In the genomic region with DNA sequence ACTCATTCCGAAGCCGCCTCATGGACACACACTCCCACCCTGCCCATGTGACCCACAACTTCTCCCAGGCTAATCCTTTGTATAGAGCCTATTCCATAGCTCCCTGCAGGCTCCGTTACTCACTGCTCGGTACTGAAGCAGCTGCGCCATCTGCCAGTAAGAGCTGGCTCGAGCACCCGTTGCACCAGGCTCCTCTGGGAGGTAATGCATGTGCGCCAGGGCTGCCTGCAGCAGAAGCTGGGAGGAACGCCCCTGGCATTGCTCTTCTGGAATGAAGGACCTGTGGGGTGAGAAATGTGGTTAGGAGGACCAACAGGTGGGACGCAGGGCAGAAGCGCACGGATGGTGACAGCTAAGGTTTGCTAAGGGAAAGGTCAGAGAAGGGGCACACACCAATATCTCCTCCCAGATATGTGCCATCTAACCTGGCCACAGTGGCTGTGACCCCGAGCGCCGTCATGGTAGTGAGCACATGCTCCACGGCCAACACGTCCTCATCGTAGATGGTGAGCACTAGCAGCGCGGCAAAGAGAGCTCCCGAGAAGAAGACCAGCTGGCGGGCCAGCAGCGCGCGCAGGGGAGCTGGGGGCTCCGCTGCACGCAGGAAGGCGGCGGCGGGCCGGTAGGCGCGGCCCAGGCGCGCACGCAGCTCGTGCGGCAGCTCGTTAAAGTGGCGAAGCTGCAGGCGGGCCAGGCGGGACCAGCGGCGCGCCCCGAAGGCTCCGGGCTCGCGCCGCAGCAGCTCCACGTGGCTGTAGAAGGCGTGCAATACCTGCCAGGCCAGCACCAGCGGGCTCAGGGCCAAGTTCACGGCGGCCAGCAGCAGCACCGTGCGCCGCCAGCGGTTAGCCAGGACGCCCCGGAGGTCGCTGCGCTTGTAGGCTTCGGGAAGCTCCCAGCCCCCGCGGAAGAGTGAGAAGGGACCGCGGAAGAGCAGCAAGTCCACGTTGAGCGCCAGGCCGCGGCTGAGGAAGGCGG, we compare ENCODE assay signal across 8 mouse cellular contexts. TPM values are rescaled to one million over a fixed set of nuclear protein-coding genes. Genes with fewer than 3 reads are reported as not detected.
DNase-seq lines count a peak whose midpoint lies in the region; ATAC-seq and TF ChIP-seq lines count a peak whose summit lies in the region.

No protein-coding gene starts in this region.

- no peaks in the 10 kb centered on the region for H3K27me3 ChIP-seq in MEL (ENCODE audit: control insufficient read depth in 1 of 2, insufficient read depth in 2 of 2, low read length in 2 of 2)
- H3K27me3 ChIP-seq in forebrain, embryonic 16.5 days (replicated peaks; ENCODE audit: control insufficient read depth, insufficient read depth, low read length), result peaks cover 36% of the 10 kb centered on the region
- peaks cover 54% of the 10 kb centered on the region for H3K27me3 ChIP-seq in hindbrain, embryonic 12.5 days
- H3K27me3 ChIP-seq in lung, embryonic 15.5 days, result peaks cover 43% of the 10 kb centered on the region

- ATAC-seq in forebrain, embryonic 16.5 days, result peak; percentile 73
- ATAC-seq in hindbrain, embryonic 12.5 days (ENCODE audit: low FRiP score), result peak; percentile 47
- ATAC-seq in lung, embryonic 15.5 days (ENCODE audit: borderline replicate concordance, extremely low read depth, low FRiP score, low TSS enrichment), result peak; percentile 27; the same call in 1 of the 2 replicates
- ATAC-seq in monocyte, adult 5-6 weeks (replicated peaks; ENCODE audit: insufficient number of reproducible peaks, low FRiP score, low TSS enrichment, poor library complexity, severe bottlenecking), result no peak

- H3K4me1 ChIP-seq in MEL (ENCODE audit: control insufficient read depth in 1 of 2, insufficient read depth in 2 of 2, low read length in 2 of 2), result peaks cover 5 to 45% of the 10 kb centered on the region in 2 experiments
- H3K4me1 ChIP-seq in bone marrow macrophage, adult 2 months (ENCODE audit: control insufficient read depth, insufficient read depth, low read length), result peaks cover 42% of the 10 kb centered on the region
- peaks cover 33% of the 10 kb centered on the region for H3K4me1 ChIP-seq in forebrain, embryonic 16.5 days (replicated peaks; ENCODE audit: control insufficient read depth, insufficient read depth, low read length)
- H3K4me1 ChIP-seq in hindbrain, embryonic 12.5 days, result peaks cover 28% of the 10 kb centered on the region
- H3K4me1 ChIP-seq in lung, embryonic 15.5 days, result peaks cover 34% of the 10 kb centered on the region

- TF ChIP-seq POLR2A in MEL (IDR thresholded peaks at IDR 0.05; ENCODE audit: control insufficient read depth in 1 of 2, insufficient read depth in 1 of 2, low read depth in 1 of 2, low read length in 2 of 2, poor library complexity in 1 of 2), result peak; percentile 48 to 58; a peak in 3 of 4 replicates
- no peak for TF ChIP-seq POLR2A in bone marrow macrophage, adult 2 months (IDR thresholded peaks at IDR 0.05; ENCODE audit: borderline replicate concordance, low read depth, low read length)

- no peak for TF ChIP-seq EP300 in MEL (IDR thresholded peaks at IDR 0.05; ENCODE audit: low read depth in 1 of 2, low read length in 2 of 2)

- peak overlapping the region; percentile 89 for H3K27ac ChIP-seq in MEL (ENCODE audit: control insufficient read depth, low read depth, low read length)
- peak overlapping the region; percentile 93 for H3K27ac ChIP-seq in bone marrow macrophage, adult 2 months (ENCODE audit: insufficient read depth, low read depth, low read length)
- H3K27ac ChIP-seq in forebrain, embryonic 16.5 days (ENCODE audit: low read length), result no peak overlapping the region
- no peak overlapping the region for H3K27ac ChIP-seq in hindbrain, embryonic 12.5 days
- H3K27ac ChIP-seq in lung, embryonic 15.5 days, result no peak overlapping the region

- peaks cover 0 to 29% of the 10 kb centered on the region in 2 experiments; a peak in 2 of 4 replicates for H3K36me3 ChIP-seq in MEL (ENCODE audit: control insufficient read depth in 1 of 2, insufficient read depth in 2 of 2, low read length in 2 of 2)
- no peaks in the 10 kb centered on the region for H3K36me3 ChIP-seq in forebrain, embryonic 16.5 days (ENCODE audit: control insufficient read depth, insufficient read depth)
- H3K36me3 ChIP-seq in hindbrain, embryonic 12.5 days, result no peaks in the 10 kb centered on the region
- H3K36me3 ChIP-seq in lung, embryonic 15.5 days, result no peaks in the 10 kb centered on the region

- H3K4me3 ChIP-seq in MEL (ENCODE audit: control insufficient read depth in 1 of 2, insufficient read depth in 1 of 2, low read depth in 2 of 2, low read length in 2 of 2), result peak overlapping the region; percentile 69 to 76
- H3K4me3 ChIP-seq in bone marrow macrophage, adult 2 months (ENCODE audit: insufficient read depth, low read length), result peak overlapping the region; percentile 80
- peak overlapping the region; percentile 52 for H3K4me3 ChIP-seq in forebrain, embryonic 16.5 days (replicated peaks; ENCODE audit: low read length)
- peak overlapping the region; percentile 45 for H3K4me3 ChIP-seq in hindbrain, embryonic 12.5 days
- peak overlapping the region; percentile 37 for H3K4me3 ChIP-seq in lung, embryonic 15.5 days

- peak in 2 of 3 experiments; percentile 43 to 46; a peak in 4 of 6 replicates for TF ChIP-seq CTCF in MEL (IDR thresholded peaks at IDR 0.05 in 2 of 3, conservative IDR thresholded peaks at IDR 0.05 in 1 of 3; ENCODE audit: control insufficient read depth in 1 of 3, insufficient read depth in 1 of 3, low read depth in 2 of 3, low read length in 3 of 3, poor library complexity in 1 of 3, severe bottlenecking in 1 of 3)
- TF ChIP-seq CTCF in bone marrow macrophage, adult 2 months (IDR thresholded peaks at IDR 0.05; ENCODE audit: low read depth, low read length), result no peak

- DNase-seq in MEL (ENCODE audit: low read depth, low spot score), result peak; percentile 84
- peak; percentile 74 for DNase-seq in layer of hippocampus, adult 9-11 months
- DNase-seq in retina, postnatal 1 day, result peak; percentile 84

- H3K4me2 ChIP-seq in forebrain, embryonic 16.5 days (ENCODE audit: low read length), result peak overlapping the region; percentile 95
- peak overlapping the region; percentile 90 for H3K4me2 ChIP-seq in hindbrain, embryonic 12.5 days (replicated peaks)
- peak overlapping the region; percentile 87 for H3K4me2 ChIP-seq in lung, embryonic 15.5 days

- peak; percentile 26 for TF ChIP-seq RAD21 in MEL (IDR thresholded peaks at IDR 0.05; ENCODE audit: low read depth, low read length)

- peaks cover 29% of the 10 kb centered on the region for H3K79me2 ChIP-seq in MEL (ENCODE audit: control insufficient read depth, insufficient read depth, low read length, poor library complexity)

- H3K9me3 ChIP-seq in MEL (replicated peaks; ENCODE audit: insufficient read depth, low read length), result no peaks in the 10 kb centered on the region
- H3K9me3 ChIP-seq in forebrain, embryonic 16.5 days (ENCODE audit: control insufficient read depth, low read length), result no peaks in the 10 kb centered on the region
- H3K9me3 ChIP-seq in hindbrain, embryonic 12.5 days (replicated peaks), result no peaks in the 10 kb centered on the region
- H3K9me3 ChIP-seq in lung, embryonic 15.5 days, result no peaks in the 10 kb centered on the region

- peak overlapping the region; percentile 77 for H3K9ac ChIP-seq in MEL (ENCODE audit: control insufficient read depth, low read depth, low read length, poor library complexity, severe bottlenecking)
- H3K9ac ChIP-seq in forebrain, embryonic 16.5 days (replicated peaks; ENCODE audit: low read depth, low read length), result peak overlapping the region; percentile 66
- H3K9ac ChIP-seq in hindbrain, embryonic 12.5 days, result peak overlapping the region; percentile 59
- H3K9ac ChIP-seq in lung, embryonic 15.5 days, result peak overlapping the region; percentile 31

- under 1% methylated on average over 73 of the region's 73 CpGs for WGBS in forebrain, embryonic 16.5 days
- under 1% methylated on average over 67 of the region's 73 CpGs for WGBS in hindbrain, embryonic 12.5 days
- WGBS in lung, embryonic 15.5 days, result 2% methylated on average over 73 of the region's 73 CpGs

RNA-seq across cellular contexts. Expression of a gene that starts 4.4 kb away (rescaled TPM):
- 30.2 and 41.2 TPM in 2 replicates for total RNA-seq in MEL (2012; rRNA removed)
- polyA plus RNA-seq in MEL (2012; ENCODE audit: insufficient read depth in 1 of 2, insufficient read length in 2 of 2, low read depth in 1 of 2, low replicate concordance in 2 of 2, missing spikeins in 1 of 2), result 10 to 100 TPM in 1 of 2 experiments, not detected in 1; 41.5 TPM
- 0.39 and 1.1 TPM in 2 replicates for polyA plus RNA-seq in bone marrow macrophage, adult 2 months (2012; ENCODE audit: insufficient read depth, insufficient read length, missing spikeins)
- polyA plus RNA-seq in forebrain, embryonic 16.5 days (2015; fragmentation: Nextera tagmentation; extraction: Ambion mirVana), result 1.8 and 1.9 TPM in 2 replicates
- 0.35 and 0.46 TPM in 2 replicates for polyA plus RNA-seq in hindbrain, embryonic 12.5 days (2016; fragmentation: Nextera tagmentation; extraction: Ambion mirVana)
- polyA plus RNA-seq in lung, embryonic 15.5 days (2015; fragmentation: Nextera tagmentation; extraction: Ambion mirVana), result 0.64 and 0.77 TPM in 2 replicates
- 0.11 to 0.87 TPM in 2 of 3 replicates, not detected in the other for total RNA-seq in monocyte, adult 5-6 weeks (2017)

RNA-seq across cellular contexts. Expression of a gene that starts 5.9 kb away (rescaled TPM):
- 72.4 and 76.9 TPM in 2 replicates for total RNA-seq in MEL (2012; rRNA removed)
- 100 to 1,000 TPM in 1 of 2 experiments, not detected in 1; 124 TPM for polyA plus RNA-seq in MEL (2012; ENCODE audit: insufficient read depth in 1 of 2, insufficient read length in 2 of 2, low read depth in 1 of 2, low replicate concordance in 2 of 2, missing spikeins in 1 of 2)
- polyA plus RNA-seq in bone marrow macrophage, adult 2 months (2012; ENCODE audit: insufficient read depth, insufficient read length, missing spikeins), result 16.8 and 24.1 TPM in 2 replicates
- polyA plus RNA-seq in forebrain, embryonic 16.5 days (2015; fragmentation: Nextera tagmentation; extraction: Ambion mirVana), result 46.1 and 58.1 TPM in 2 replicates
- polyA plus RNA-seq in hindbrain, embryonic 12.5 days (2016; fragmentation: Nextera tagmentation; extraction: Ambion mirVana), result 38.7 and 43.5 TPM in 2 replicates
- polyA plus RNA-seq in lung, embryonic 15.5 days (2015; fragmentation: Nextera tagmentation; extraction: Ambion mirVana), result 44.7 and 49.6 TPM in 2 replicates
- total RNA-seq in monocyte, adult 5-6 weeks (2017), result 4.5 to 7.6 TPM (median 5.2 TPM) in 3 replicates

RNA-seq across cellular contexts. Expression of a gene that starts 22.9 kb away (rescaled TPM):
- 2.0 and 3.9 TPM in 2 replicates for total RNA-seq in MEL (2012; rRNA removed)
- polyA plus RNA-seq in MEL (2012; ENCODE audit: insufficient read depth in 1 of 2, insufficient read length in 2 of 2, low read depth in 1 of 2, low replicate concordance in 2 of 2, missing spikeins in 1 of 2), result 1 to 10 TPM in 1 of 2 experiments, not detected in 1; 6.2 TPM
- polyA plus RNA-seq in bone marrow macrophage, adult 2 months (2012; ENCODE audit: insufficient read depth, insufficient read length, missing spikeins), result not detected in 2 replicates
- 7.5 and 9.9 TPM in 2 replicates for polyA plus RNA-seq in forebrain, embryonic 16.5 days (2015; fragmentation: Nextera tagmentation; extraction: Ambion mirVana)
- polyA plus RNA-seq in hindbrain, embryonic 12.5 days (2016; fragmentation: Nextera tagmentation; extraction: Ambion mirVana), result 8.8 and 9.0 TPM in 2 replicates
- 17.1 and 18.8 TPM in 2 replicates for polyA plus RNA-seq in lung, embryonic 15.5 days (2015; fragmentation: Nextera tagmentation; extraction: Ambion mirVana)
- 0.29 TPM in 1 of 3 replicates, not detected in the others for total RNA-seq in monocyte, adult 5-6 weeks (2017)

RNA-seq across cellular contexts. Expression of a gene that starts 25.6 kb away (rescaled TPM):
- total RNA-seq in MEL (2012; rRNA removed), result 0.04 TPM in 1 of 2 replicates, not detected in the other
- polyA plus RNA-seq in MEL (2012; ENCODE audit: insufficient read depth in 1 of 2, insufficient read length in 2 of 2, low read depth in 1 of 2, low replicate concordance in 2 of 2, missing spikeins in 1 of 2), result under 1 TPM in 1 of 2 experiments, not detected in 1; 0.35 TPM
- polyA plus RNA-seq in bone marrow macrophage, adult 2 months (2012; ENCODE audit: insufficient read depth, insufficient read length, missing spikeins), result not detected in 2 replicates
- 0.14 and 0.36 TPM in 2 replicates for polyA plus RNA-seq in forebrain, embryonic 16.5 days (2015; fragmentation: Nextera tagmentation; extraction: Ambion mirVana)
- 1.0 and 1.2 TPM in 2 replicates for polyA plus RNA-seq in hindbrain, embryonic 12.5 days (2016; fragmentation: Nextera tagmentation; extraction: Ambion mirVana)
- 0.16 TPM in 2 replicates for polyA plus RNA-seq in lung, embryonic 15.5 days (2015; fragmentation: Nextera tagmentation; extraction: Ambion mirVana)
- total RNA-seq in monocyte, adult 5-6 weeks (2017), result not detected in 3 replicates

RNA-seq across cellular contexts. Expression of a gene that starts 35.8 kb away (rescaled TPM):
- total RNA-seq in MEL (2012; rRNA removed), result 18.2 and 24.8 TPM in 2 replicates
- 10 to 100 TPM in 1 of 2 experiments, not detected in 1; 82.6 TPM for polyA plus RNA-seq in MEL (2012; ENCODE audit: insufficient read depth in 1 of 2, insufficient read length in 2 of 2, low read depth in 1 of 2, low replicate concordance in 2 of 2, missing spikeins in 1 of 2)
- polyA plus RNA-seq in bone marrow macrophage, adult 2 months (2012; ENCODE audit: insufficient read depth, insufficient read length, missing spikeins), result 55.5 and 59.9 TPM in 2 replicates
- polyA plus RNA-seq in forebrain, embryonic 16.5 days (2015; fragmentation: Nextera tagmentation; extraction: Ambion mirVana), result 106 and 127 TPM in 2 replicates
- 61.0 and 63.8 TPM in 2 replicates for polyA plus RNA-seq in hindbrain, embryonic 12.5 days (2016; fragmentation: Nextera tagmentation; extraction: Ambion mirVana)
- 38.6 and 43.4 TPM in 2 replicates for polyA plus RNA-seq in lung, embryonic 15.5 days (2015; fragmentation: Nextera tagmentation; extraction: Ambion mirVana)
- total RNA-seq in monocyte, adult 5-6 weeks (2017), result 19.3 to 30.9 TPM (median 26.0 TPM) in 3 replicates

Comparison
In these comparisons a context has a peak if more than half of its experiments do, and no peak if none do; other contexts are left out.
1. H3K27ac ChIP-seq: peak in MEL (single experiment) and bone marrow macrophage, adult 2 months (single experiment); none in forebrain, embryonic 16.5 days (single experiment), hindbrain, embryonic 12.5 days (single experiment) and lung, embryonic 15.5 days (single experiment).
2. Peak in every context shown above with its lines, with median percentiles within 50 percentile points of each other: DNase-seq, H3K4me3 ChIP-seq, H3K9ac ChIP-seq and H3K4me2 ChIP-seq.